Mouse (Mus musculus): ENCODE results near the gene Ube2j1. TPM values are rescaled to one million over a fixed set of nuclear protein-coding genes. Genes with fewer than 3 reads are reported as not detected.

Gene Ube2j1
- 30.6 and 35.5 TPM in 2 replicates for polyA plus RNA-seq (2016; fragmentation: Nextera tagmentation; extraction: Ambion mirVana)

DNA sequence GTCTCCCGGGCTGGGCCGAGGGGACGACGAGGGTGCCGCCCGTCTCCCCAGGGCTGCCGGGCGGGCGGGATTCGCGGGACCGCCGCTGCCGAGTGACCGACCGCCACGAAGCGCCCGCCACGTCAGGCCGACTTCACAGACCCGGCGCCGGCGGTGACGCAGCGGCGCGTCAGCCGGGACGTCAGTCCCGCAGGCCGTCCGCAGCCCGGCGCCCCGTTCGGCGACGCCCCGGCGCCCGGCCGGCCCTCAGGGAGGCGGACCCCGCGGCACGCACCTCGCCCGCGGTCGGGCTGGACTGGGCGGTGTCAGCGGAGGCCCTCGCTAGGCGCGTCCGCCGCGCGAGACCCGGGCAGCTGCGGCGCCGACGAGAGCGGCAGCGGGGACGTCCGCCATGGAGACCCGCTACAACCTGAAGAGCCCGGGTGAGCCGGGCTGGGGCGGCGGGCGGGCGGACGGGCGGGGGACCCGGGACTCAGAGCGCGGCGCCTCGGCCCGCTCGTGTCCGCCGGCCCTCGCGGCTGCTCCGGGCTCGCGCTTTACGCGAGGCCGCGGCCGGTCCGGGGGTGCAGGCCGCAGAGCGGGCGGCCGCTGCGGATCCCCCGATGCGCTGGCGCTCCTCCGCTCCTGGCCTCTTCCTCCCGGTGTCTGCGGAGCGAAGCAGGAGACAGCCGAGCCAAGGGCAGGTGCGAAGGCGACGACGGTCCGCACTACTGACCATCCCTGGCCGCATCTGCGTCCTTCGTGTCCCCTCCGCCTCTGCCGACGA, at the start of gene Ube2j1:
Gene Ube2j1, plus strand, starts transcription at position 222 of the 766 bp plus-strand sequence.
- peak within 1 kb of the TSS; percentile 80 for H3K4me2 ChIP-seq
- WGBS: 3% methylated on average over 122 of the region's 123 CpGs
- H3K27me3 ChIP-seq (replicated peaks): no peaks in the 10 kb centered on the region
- peaks cover 12% of the 10 kb centered on the region for H3K4me1 ChIP-seq (replicated peaks)
- peaks cover 19% of the 10 kb centered on the region for H3K36me3 ChIP-seq
- peak; percentile 99 for ATAC-seq (ENCODE audit: insufficient number of reproducible peaks, low FRiP score)
- peak within 1 kb of the TSS; percentile 93 for H3K27ac ChIP-seq (ENCODE audit: poor library complexity, severe bottlenecking)
- peak within 1 kb of the TSS; percentile 85 for H3K4me3 ChIP-seq
- peak within 1 kb of the TSS; percentile 93 for H3K9ac ChIP-seq
- 0 out of 2 replicates have a peak, but pooled peaks cover 5% of the 10 kb centered on the region for H3K9me3 ChIP-seq (replicated peaks)

DNA sequence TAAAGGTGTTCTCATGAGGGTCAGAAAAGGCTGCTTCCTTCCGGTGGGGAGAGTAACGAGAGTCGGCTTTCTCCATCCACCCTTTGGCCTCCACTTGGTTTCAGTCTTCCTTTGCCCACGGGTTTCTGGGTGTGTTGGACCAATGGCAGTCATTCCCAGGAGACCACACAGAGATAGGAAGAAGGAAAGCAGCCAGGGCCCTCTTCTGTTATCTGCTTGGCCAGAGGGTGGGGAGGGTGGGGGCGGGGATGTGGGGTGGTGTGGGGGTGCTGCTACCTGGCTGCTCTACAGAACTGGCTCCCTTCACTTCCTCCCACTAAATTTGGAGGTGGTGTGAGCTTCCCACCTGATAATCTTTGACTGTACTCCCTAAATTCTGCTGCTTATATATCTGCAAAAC, 49.6 kb upstream of the Ube2j1 start:
- Histone ChIP-seq H3K4me3 (peak overlapping the region; percentile 95; the same call in 1 of the 2 replicates), H3K9ac (no peak overlapping the region), H3K27me3 (replicated peaks) (no peaks in the 10 kb centered on the region), H3K4me2 (peak overlapping the region; percentile 93), H3K27ac (ENCODE audit: poor library complexity, severe bottlenecking) (0 out of 2 replicates have a peak overlapping the region, but pooled peaks have one; percentile 4), H3K36me3 (no peaks in the 10 kb centered on the region), H3K4me1 (replicated peaks) (peaks cover 33% of the 10 kb centered on the region), H3K9me3 (replicated peaks) (no peaks in the 10 kb centered on the region)
- no peak for ATAC-seq (ENCODE audit: insufficient number of reproducible peaks, low FRiP score)
- 7% methylated on average over 5 of the region's 5 CpGs for WGBS

DNA sequence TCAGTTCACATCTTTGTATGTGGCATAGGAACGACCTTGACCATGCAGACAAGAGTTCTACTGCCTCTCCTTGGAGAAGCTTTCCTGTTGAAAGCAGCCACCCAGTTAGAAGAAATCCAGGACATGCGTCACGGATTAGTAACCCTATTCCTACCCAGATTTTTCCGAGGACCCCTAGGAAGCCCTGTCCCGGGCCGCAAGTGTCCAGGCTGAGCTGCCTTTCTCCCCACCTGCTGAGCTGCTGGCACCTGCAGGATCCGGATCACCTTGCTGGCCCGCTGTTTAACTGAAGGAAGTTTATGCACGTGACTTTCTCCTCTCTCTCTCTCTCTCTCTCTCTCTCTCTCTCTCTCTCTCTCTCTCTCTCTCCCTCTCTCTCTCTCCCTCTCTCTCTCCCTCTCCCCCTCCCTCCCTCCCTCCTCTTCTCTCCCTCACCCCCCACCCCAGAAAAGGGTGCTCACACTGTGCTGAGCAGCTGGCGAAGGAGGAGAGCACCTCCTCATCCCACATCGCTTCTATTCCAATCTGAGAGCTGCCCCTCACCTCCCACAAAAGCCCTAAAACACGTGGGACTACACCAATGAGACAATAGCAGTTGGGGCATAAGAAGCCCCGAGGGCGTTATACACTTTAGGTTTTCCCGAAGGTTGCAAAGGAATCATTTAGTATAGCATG, 49.0 kb upstream of the Ube2j1 start:
- Histone ChIP-seq H3K4me3 (peak overlapping the region; percentile 95), H3K9me3 (replicated peaks) (no peaks in the 10 kb centered on the region), H3K4me2 (peak overlapping the region; percentile 93), H3K36me3 (no peaks in the 10 kb centered on the region), H3K27me3 (replicated peaks) (no peaks in the 10 kb centered on the region), H3K27ac (ENCODE audit: poor library complexity, severe bottlenecking) (peak overlapping the region; percentile 87), H3K4me1 (replicated peaks) (peaks cover 38% of the 10 kb centered on the region), H3K9ac (peak overlapping the region; percentile 95; the same call in 1 of the 2 replicates)
- WGBS: under 1% methylated on average over 15 of the region's 15 CpGs
- no peak for ATAC-seq (ENCODE audit: insufficient number of reproducible peaks, low FRiP score)

DNA sequence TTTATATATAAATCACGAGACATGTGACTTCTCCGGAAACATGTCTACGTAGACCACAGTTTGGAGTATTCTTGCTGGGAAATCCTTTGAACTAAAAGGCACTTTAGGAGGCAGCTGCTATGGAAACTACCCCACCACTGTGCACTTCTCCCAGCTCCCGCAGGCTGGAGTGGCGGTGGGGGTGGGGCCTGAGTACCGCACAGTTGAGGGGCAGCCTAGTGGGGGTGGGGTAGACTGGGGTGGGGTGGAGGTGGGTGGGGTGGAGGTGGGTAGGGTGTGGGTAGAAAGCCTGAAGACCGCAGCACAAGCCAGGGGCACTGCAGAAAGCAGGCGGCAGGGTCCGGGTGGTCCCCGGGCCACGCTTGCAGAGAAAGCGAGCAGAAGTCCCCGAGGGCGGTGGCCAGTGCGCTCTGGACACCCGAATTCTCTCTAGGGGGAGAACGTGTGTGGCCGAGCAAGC, 48.5 kb upstream of the Ube2j1 start, which contains the start of gene Rragd:
Gene Rragd, plus strand, starts transcription at position 322 of the 460 bp plus-strand sequence.
- Histone ChIP-seq H3K9me3 (replicated peaks) (no peaks in the 10 kb centered on the region), H3K27me3 (replicated peaks) (no peaks in the 10 kb centered on the region), H3K9ac (peak within 1 kb of the TSS; percentile 95), H3K27ac (ENCODE audit: poor library complexity, severe bottlenecking) (peak within 1 kb of the TSS; percentile 87), H3K36me3 (no peaks in the 10 kb centered on the region), H3K4me2 (peak within 1 kb of the TSS; percentile 93), H3K4me3 (peak within 1 kb of the TSS; percentile 95), H3K4me1 (replicated peaks) (peaks cover 41% of the 10 kb centered on the region)
- peak; percentile 76 for ATAC-seq (ENCODE audit: insufficient number of reproducible peaks, low FRiP score)
- under 1% methylated on average over 18 of the region's 18 CpGs for WGBS

DNA sequence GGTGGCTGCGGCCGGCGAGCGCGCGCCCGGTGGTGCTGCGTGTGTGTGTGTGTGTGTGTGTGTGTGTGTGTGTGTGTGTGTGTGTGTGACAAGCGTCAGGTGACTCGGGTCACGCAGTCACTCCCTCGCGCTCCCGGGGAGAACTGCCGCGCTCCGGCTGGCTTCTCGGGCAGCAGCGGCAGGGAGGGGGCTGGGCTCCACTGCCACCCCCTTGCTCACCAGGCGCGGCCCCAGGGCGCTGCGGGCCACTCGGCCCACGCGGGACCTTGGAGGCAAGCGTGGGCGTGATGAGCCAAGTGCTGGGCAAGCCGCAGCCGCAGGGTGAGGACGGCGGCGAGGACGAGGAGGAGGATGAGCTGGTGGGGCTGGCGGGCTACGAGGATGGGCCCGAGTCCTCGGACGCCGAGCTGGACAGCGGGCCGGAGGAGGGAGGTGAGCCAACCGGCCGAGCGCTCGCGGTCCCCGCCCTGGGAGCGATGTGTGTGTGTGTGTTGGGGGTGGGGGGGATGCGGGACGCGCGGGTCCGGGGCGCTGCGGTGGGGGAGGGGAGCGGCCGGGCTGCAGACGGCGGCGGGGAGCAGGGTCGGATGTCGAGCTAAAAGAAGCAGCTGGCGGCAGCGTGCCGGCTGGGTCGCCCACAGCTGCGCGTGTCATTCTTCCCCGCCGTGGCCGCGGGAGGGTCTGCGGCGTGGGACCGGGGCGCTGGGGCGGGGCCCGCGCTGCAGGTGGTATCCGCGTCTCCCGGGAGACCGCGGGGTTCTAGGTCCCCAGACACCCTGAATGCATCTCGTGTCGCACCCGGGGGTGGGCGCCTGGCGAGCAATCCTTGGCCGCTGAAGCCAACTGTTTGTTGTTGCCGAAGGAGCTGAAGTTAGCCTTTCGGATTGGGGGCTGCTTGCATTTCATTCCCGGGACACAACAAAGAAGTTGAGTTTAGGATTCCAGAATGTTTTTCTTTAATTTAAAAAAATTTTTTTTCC, 47.8 kb upstream of the Ube2j1 start:
- Histone ChIP-seq H3K4me3 (peak overlapping the region; percentile 95), H3K27ac (ENCODE audit: poor library complexity, severe bottlenecking) (peak overlapping the region; percentile 87), H3K4me1 (replicated peaks) (peaks cover 41% of the 10 kb centered on the region), H3K27me3 (replicated peaks) (no peaks in the 10 kb centered on the region), H3K9me3 (replicated peaks) (no peaks in the 10 kb centered on the region), H3K4me2 (peak overlapping the region; percentile 93), H3K9ac (peak overlapping the region; percentile 95), H3K36me3 (no peaks in the 10 kb centered on the region)
- peak; percentile 75 for ATAC-seq (ENCODE audit: insufficient number of reproducible peaks, low FRiP score)
- under 1% methylated on average over 82 of the region's 94 CpGs for whole genome bisulfite sequencing

DNA sequence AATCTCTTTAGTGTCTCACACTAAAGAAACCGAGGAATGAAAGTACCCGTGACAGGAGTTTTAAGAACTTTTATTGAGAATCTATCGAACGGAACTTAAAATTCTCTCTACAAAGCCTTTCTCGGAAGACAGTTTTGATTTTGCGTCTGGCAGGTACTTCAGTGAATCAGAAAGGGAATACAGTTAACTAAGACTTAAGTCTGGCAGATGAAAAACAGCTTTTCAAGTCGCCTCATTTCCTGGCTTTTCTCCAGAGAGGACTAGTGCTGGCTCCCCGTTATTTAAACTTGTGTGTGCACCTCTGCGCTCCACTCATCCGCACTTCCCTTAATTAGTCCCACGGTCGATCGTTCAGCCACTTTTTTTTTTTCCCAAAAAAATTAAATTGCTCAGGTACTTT, 47.0 kb upstream of the Ube2j1 start:
- WGBS: 1% methylated on average over 13 of the region's 13 CpGs
- Histone ChIP-seq H3K9me3 (replicated peaks) (no peaks in the 10 kb centered on the region), H3K36me3 (no peaks in the 10 kb centered on the region), H3K4me2 (peak overlapping the region; percentile 93), H3K27ac (ENCODE audit: poor library complexity, severe bottlenecking) (peak overlapping the region; percentile 87), H3K27me3 (replicated peaks) (no peaks in the 10 kb centered on the region), H3K9ac (peak overlapping the region; percentile 95), H3K4me1 (replicated peaks) (peaks cover 41% of the 10 kb centered on the region), H3K4me3 (peak overlapping the region; percentile 95)
- ATAC-seq (ENCODE audit: insufficient number of reproducible peaks, low FRiP score): no peak

DNA sequence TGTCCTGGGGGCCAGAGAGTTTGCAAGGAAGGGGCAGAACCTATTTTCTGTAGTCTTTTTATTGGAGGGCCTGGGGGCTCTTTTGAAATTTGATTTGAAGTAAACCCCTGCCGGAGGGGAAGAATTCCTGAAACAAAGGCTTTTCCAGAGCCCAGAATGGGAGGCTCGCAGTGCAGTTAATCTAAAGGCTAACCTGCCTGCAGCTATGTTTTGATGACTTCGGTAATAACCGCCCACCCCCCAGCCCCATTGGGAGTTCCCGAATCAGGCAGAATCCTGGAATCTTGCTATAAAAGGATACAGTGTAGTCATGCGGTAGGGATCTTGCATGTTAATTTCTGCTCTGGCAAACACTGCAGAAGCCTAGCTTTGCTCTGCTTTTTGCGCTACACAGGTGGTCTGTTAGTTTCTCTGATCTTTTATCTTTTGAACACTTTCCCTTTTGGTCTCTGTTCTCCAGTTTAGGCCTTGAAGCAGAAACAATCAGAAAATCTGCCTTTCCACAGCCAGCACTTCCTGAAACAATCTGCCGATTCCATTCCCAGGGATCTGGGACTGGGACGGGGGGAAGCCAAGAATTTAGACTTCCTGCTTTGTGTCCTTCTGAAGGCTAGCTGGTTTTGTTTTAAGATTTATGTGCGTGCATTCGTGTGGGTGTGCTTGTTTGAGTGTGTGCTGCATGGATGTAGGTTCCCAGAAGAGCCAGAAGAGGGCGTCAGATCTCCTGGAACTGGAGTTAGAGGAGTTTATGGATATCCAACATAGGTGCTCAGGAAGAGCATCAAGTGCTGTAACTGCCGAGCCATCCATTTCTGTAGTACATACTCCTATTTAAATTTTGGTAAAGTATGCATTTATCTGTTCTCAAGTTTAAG, 46.2 kb upstream of the Ube2j1 start:
- no peak for ATAC-seq (ENCODE audit: insufficient number of reproducible peaks, low FRiP score)
- Histone ChIP-seq H3K4me2 (peak overlapping the region; percentile 93), H3K9me3 (replicated peaks) (no peaks in the 10 kb centered on the region), H3K4me3 (peak overlapping the region; percentile 95), H3K9ac (peak overlapping the region; percentile 95), H3K4me1 (replicated peaks) (peaks cover 41% of the 10 kb centered on the region), H3K27ac (ENCODE audit: poor library complexity, severe bottlenecking) (peak overlapping the region; percentile 87), H3K36me3 (no peaks in the 10 kb centered on the region), H3K27me3 (replicated peaks) (no peaks in the 10 kb centered on the region)
- 11% methylated on average over 13 of the region's 13 CpGs for WGBS

DNA sequence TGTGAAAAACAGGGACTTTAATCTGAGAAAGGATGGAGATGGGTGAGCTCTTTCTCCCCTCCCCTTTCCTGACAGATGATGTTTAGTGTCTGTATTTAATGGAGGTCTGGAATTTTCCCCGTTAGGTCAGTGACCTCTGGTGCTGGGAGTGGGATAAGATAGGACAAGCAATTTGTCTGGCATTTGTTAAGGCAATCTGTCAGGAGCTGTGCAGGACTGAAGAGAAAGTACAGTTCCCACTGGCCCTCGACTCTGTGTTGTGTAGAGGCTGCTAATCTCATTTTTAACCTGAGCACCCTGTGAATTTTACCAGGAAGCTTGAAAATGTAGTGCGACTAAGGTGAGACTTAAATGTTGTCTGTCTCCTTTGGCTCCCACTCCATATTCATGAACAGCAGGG, 45.5 kb upstream of the Ube2j1 start:
- Histone ChIP-seq H3K27me3 (replicated peaks) (no peaks in the 10 kb centered on the region), H3K9me3 (replicated peaks) (no peaks in the 10 kb centered on the region), H3K4me3 (0 out of 2 replicates have a peak overlapping the region, but pooled peaks have one; percentile 3), H3K27ac (ENCODE audit: poor library complexity, severe bottlenecking) (peak overlapping the region; percentile 87), H3K9ac (0 out of 2 replicates have a peak overlapping the region, but pooled peaks have one; percentile 0), H3K36me3 (no peaks in the 10 kb centered on the region), H3K4me1 (replicated peaks) (peaks cover 41% of the 10 kb centered on the region), H3K4me2 (peak overlapping the region; percentile 93)
- 1% methylated on average over 3 of the region's 3 CpGs for WGBS
- ATAC-seq (ENCODE audit: insufficient number of reproducible peaks, low FRiP score): peak; percentile 51

DNA sequence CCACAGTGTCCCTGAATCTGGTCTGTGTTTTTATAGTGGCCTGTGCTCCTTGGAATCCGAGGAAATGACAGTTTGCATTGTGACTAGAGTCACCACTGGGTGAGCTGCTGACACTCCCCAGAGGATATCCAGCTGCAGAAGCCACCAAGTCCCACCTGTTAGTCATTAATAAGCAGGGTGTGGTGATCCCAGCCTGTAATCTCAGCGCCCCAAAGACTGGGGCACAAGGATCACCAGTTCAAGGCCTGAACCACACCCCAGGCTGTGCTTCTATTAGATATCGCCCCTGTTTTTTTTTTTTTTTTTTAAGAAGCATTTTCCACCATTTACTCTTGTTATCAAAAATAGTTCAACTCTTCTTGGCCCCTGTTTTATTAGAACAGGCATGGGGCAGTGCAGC, 44.2 kb upstream of the Ube2j1 start:
- WGBS: 50% methylated on average over 3 of the region's 3 CpGs
- Histone ChIP-seq H3K4me3 (no peak overlapping the region), H3K9me3 (replicated peaks) (no peaks in the 10 kb centered on the region), H3K27me3 (replicated peaks) (no peaks in the 10 kb centered on the region), H3K4me2 (no peak overlapping the region), H3K9ac (no peak overlapping the region), H3K4me1 (replicated peaks) (peaks cover 37% of the 10 kb centered on the region), H3K36me3 (no peaks in the 10 kb centered on the region), H3K27ac (ENCODE audit: poor library complexity, severe bottlenecking) (no peak overlapping the region)
- ATAC-seq (ENCODE audit: insufficient number of reproducible peaks, low FRiP score): no peak

DNA sequence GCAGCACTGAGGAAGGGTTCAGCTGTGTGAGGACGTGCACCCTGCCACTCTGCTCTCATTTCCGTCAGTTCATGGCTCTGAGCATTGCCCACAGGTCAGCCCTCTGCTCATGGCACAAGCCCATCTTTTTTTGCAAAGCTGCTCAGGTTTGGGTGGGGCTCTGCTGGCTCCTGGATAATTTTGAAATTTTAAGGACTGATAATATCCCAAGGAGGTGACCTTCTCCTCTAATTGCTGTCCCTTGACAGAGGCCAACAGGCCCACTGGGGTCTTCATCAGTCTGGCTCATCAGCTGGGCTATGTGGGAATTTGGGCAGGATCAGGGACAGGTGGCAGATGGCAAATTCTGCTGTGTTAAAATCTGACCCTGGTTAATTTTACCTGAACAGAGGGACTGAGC, 41.9 kb upstream of the Ube2j1 start:
- Histone ChIP-seq H3K36me3 (peaks cover 3% of the 10 kb centered on the region; the same call in 1 of the 2 replicates), H3K9ac (no peak overlapping the region), H3K4me3 (no peak overlapping the region), H3K4me2 (no peak overlapping the region), H3K4me1 (replicated peaks) (peaks cover 38% of the 10 kb centered on the region), H3K9me3 (replicated peaks) (no peaks in the 10 kb centered on the region), H3K27me3 (replicated peaks) (no peaks in the 10 kb centered on the region), H3K27ac (ENCODE audit: poor library complexity, severe bottlenecking) (no peak overlapping the region)
- no peak for ATAC-seq (ENCODE audit: insufficient number of reproducible peaks, low FRiP score)
- 78% methylated on average over 2 of the region's 2 CpGs for WGBS
